Mouse (Mus musculus): ENCODE data around the gene Gm8994. TPM values are rescaled to one million over a fixed set of nuclear protein-coding genes. Genes with fewer than 3 reads are reported as not detected.
"Not testable (repeated sequence)": the region's sequence is repeated elsewhere in the genome, so short reads cannot be mapped to it uniquely, and the experiment has no call there.

Gm8994 gene
- polyA plus RNA-seq, 1 experiment from 2014 or later, result not detected

- Histone ChIP-seq H3K4me2 (replicated peaks) (no peak overlapping the region), H3K27ac (no peak overlapping the region), H3K27me3 (no peaks in the 10 kb centered on the region), H3K4me3 (no peak overlapping the region), H3K36me3 (no peaks in the 10 kb centered on the region), H3K4me1 (no peaks in the 10 kb centered on the region), H3K9ac (no peak overlapping the region), H3K9me3 (no peaks in the 10 kb centered on the region)
- ATAC-seq (ENCODE audit: insufficient number of reproducible peaks, insufficient read depth, low FRiP score, low TSS enrichment), result no peak
- 82% methylated on average over 2 of the region's 2 CpGs for WGBS
These were observed 17.9 kb upstream of the Gm8994 start for GRCm38 (mm10) chr6:136309487-136309886.

GRCm38 (mm10) chr6:136328416-136328815 lies 1.1 kb downstream of the Gm8994 start:
- not testable (repeated sequence) for H3K4me3 ChIP-seq; H3K27me3 ChIP-seq; H3K4me1 ChIP-seq; H3K9me3 ChIP-seq; H3K36me3 ChIP-seq; H3K27ac ChIP-seq; ATAC-seq (ENCODE audit: insufficient number of reproducible peaks, insufficient read depth, low FRiP score, low TSS enrichment); H3K9ac ChIP-seq; H3K4me2 ChIP-seq (replicated peaks)
- 93% methylated on average over 26 of the region's 26 CpGs for WGBS

DNA sequence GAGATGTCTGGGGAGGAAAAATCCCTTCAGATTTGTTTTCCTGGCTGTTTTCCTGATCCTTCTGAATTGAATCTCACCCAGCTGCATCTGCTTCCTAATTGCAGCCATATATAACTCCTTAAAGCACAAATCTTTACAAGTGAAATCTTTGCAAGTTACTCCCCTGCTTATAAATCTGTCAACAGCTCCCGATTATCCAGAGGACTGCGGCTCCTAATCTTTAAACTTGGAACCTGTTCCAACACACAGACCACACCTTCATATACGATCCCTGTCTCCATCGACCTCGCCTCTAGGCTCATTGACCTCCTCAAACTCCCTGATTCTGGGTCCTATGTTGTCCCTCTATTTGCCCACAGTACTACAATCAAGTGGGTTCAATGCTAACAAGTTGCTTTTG lies 13.3 kb downstream of the Gm8994 start:
- Histone ChIP-seq H3K4me3 (no peak overlapping the region), H3K4me2 (replicated peaks) (no peak overlapping the region), H3K9ac (no peak overlapping the region), H3K27me3 (no peaks in the 10 kb centered on the region), H3K27ac (no peak overlapping the region), H3K36me3 (no peaks in the 10 kb centered on the region), H3K9me3 (no peaks in the 10 kb centered on the region), H3K4me1 (no peaks in the 10 kb centered on the region)
- ATAC-seq (ENCODE audit: insufficient number of reproducible peaks, insufficient read depth, low FRiP score, low TSS enrichment), result no peak
- WGBS, result 85% methylated on average over 5 of the region's 5 CpGs

- no peak for ATAC-seq (ENCODE audit: insufficient number of reproducible peaks, insufficient read depth, low FRiP score, low TSS enrichment)
- H3K4me2 ChIP-seq (replicated peaks), result no peak overlapping the region
- no peak overlapping the region for H3K9ac ChIP-seq
- 95% methylated on average over 1 of the region's 1 CpGs for WGBS
- H3K36me3 ChIP-seq, result no peaks in the 10 kb centered on the region
- no peak overlapping the region for H3K4me3 ChIP-seq
- no peaks in the 10 kb centered on the region for H3K27me3 ChIP-seq
- H3K9me3 ChIP-seq, result no peaks in the 10 kb centered on the region
- no peak overlapping the region for H3K27ac ChIP-seq
- no peaks in the 10 kb centered on the region for H3K4me1 ChIP-seq
These were observed 13.8 kb downstream of the Gm8994 start for GRCm38 (mm10) chr6:136341093-136341492.

DNA sequence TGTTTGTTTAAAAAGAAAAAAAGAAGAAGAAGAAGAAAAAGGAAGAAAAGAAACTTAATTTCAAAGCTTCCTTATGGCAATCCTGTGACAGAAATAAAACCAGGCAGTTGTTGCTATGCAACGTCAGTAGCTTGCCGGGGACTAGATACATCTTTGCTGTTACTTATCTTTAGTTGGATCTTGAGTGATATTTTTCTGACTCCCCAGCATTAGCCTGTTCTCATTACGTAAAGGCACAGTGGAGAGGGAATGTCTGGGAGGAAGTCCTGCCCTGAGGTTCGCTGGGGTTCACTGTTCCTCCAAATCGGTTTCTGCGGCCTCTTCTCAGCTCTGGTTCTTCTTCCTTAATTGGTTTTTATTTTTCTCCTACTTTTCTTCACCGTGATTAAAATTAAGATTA lies 16.5 kb downstream of the Gm8994 start:
- no peaks in the 10 kb centered on the region for H3K36me3 ChIP-seq
- H3K4me3 ChIP-seq, result no peak overlapping the region
- WGBS, result 80% methylated on average over 7 of the region's 7 CpGs
- no peak overlapping the region for H3K4me2 ChIP-seq (replicated peaks)
- no peaks in the 10 kb centered on the region for H3K9me3 ChIP-seq
- H3K27ac ChIP-seq, result no peak overlapping the region
- H3K4me1 ChIP-seq, result no peaks in the 10 kb centered on the region
- no peak for ATAC-seq (ENCODE audit: insufficient number of reproducible peaks, insufficient read depth, low FRiP score, low TSS enrichment)
- H3K27me3 ChIP-seq, result no peaks in the 10 kb centered on the region
- no peak overlapping the region for H3K9ac ChIP-seq

- Histone ChIP-seq H3K4me3 (no peak overlapping the region), H3K27ac (no peak overlapping the region), H3K9me3 (no peaks in the 10 kb centered on the region), H3K9ac (no peak overlapping the region), H3K36me3 (no peaks in the 10 kb centered on the region), H3K4me2 (replicated peaks) (no peak overlapping the region), H3K27me3 (no peaks in the 10 kb centered on the region), H3K4me1 (no peaks in the 10 kb centered on the region)
- 89% methylated on average over 6 of the region's 6 CpGs for WGBS
- no peak for ATAC-seq (ENCODE audit: insufficient number of reproducible peaks, insufficient read depth, low FRiP score, low TSS enrichment)
These were observed 17.7 kb downstream of the Gm8994 start for GRCm38 (mm10) chr6:136345034-136345433.

DNA sequence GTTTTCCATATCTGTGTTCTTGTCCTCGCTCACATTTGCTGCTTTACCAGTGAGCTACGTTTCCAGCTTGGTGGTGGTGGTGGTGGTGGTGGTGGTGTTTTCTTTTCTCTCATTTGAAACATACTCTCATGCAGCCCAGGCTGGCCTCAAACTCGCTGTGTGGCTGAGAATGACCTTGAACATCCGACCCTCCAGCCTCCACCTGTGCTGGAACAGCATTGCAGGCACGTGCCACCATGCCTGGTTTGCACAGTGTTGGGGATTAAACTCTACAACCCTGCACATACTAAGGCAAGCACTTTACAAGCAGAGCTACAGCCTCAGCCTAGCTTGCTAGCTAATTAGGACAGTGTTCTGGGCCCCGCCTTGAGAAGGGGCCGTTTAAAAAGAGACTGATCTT lies 18.3 kb downstream of the Gm8994 start:
- Histone ChIP-seq H3K36me3 (no peaks in the 10 kb centered on the region), H3K27ac (no peak overlapping the region), H3K4me3 (no peak overlapping the region), H3K9ac (no peak overlapping the region), H3K4me2 (replicated peaks) (no peak overlapping the region), H3K27me3 (no peaks in the 10 kb centered on the region), H3K9me3 (no peaks in the 10 kb centered on the region), H3K4me1 (no peaks in the 10 kb centered on the region)
- 82% methylated on average over 7 of the region's 7 CpGs for WGBS
- no peak for ATAC-seq (ENCODE audit: insufficient number of reproducible peaks, insufficient read depth, low FRiP score, low TSS enrichment)

DNA sequence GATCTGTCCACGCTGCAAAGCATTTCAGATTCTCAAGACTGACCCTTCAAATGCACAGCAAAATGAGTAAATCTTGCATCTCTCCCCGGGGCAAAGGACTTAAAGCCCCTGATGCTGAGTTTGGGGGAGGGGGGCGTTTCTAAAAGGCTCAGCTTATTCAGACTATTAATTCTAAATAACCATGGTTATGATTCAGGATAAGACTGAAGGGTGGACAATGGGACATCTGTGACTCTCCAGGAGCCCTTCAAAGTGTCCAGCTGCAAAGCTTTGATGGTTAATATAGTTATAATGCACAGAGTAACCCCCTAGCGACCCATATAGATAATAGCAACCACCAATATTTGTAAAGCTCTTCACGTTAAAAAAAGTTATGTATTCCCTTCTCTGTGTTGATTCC lies 19.7 kb downstream of the Gm8994 start:
- Histone ChIP-seq H3K9me3 (no peaks in the 10 kb centered on the region), H3K27me3 (no peaks in the 10 kb centered on the region), H3K9ac (no peak overlapping the region), H3K27ac (no peak overlapping the region), H3K36me3 (no peaks in the 10 kb centered on the region), H3K4me3 (no peak overlapping the region), H3K4me1 (no peaks in the 10 kb centered on the region), H3K4me2 (replicated peaks) (no peak overlapping the region)
- no peak for ATAC-seq (ENCODE audit: insufficient number of reproducible peaks, insufficient read depth, low FRiP score, low TSS enrichment)
- 59% methylated on average over 5 of the region's 5 CpGs for WGBS

GRCm38 (mm10) chr6:136347631-136348030 lies 20.3 kb downstream of the Gm8994 start:
- H3K4me3 ChIP-seq, result no peak overlapping the region
- no peaks in the 10 kb centered on the region for H3K36me3 ChIP-seq
- H3K4me1 ChIP-seq, result no peaks in the 10 kb centered on the region
- no peak overlapping the region for H3K4me2 ChIP-seq (replicated peaks)
- no peak overlapping the region for H3K27ac ChIP-seq
- ATAC-seq (ENCODE audit: insufficient number of reproducible peaks, insufficient read depth, low FRiP score, low TSS enrichment), result no peak
- no peak overlapping the region for H3K9ac ChIP-seq
- 48% methylated on average over 9 of the region's 9 CpGs for WGBS
- no peaks in the 10 kb centered on the region for H3K9me3 ChIP-seq
- no peaks in the 10 kb centered on the region for H3K27me3 ChIP-seq

- ATAC-seq (ENCODE audit: insufficient number of reproducible peaks, insufficient read depth, low FRiP score, low TSS enrichment), result peak; percentile 49; the same call in 1 of the 2 replicates
- Histone ChIP-seq H3K9ac (no peak overlapping the region), H3K4me2 (replicated peaks) (no peak overlapping the region), H3K4me3 (no peak overlapping the region), H3K4me1 (no peaks in the 10 kb centered on the region), H3K9me3 (no peaks in the 10 kb centered on the region), H3K36me3 (no peaks in the 10 kb centered on the region), H3K27me3 (no peaks in the 10 kb centered on the region), H3K27ac (no peak overlapping the region)
- WGBS, result 37% methylated on average over 11 of the region's 11 CpGs
These were observed 26.3 kb downstream of the Gm8994 start for GRCm38 (mm10) chr6:136353399-136354184.

GRCm38 (mm10) chr6:136358471-136358870 lies 31.1 kb downstream of the Gm8994 start:
- H3K27ac ChIP-seq, result no peak overlapping the region
- H3K4me1 ChIP-seq, result no peaks in the 10 kb centered on the region
- no peaks in the 10 kb centered on the region for H3K27me3 ChIP-seq
- H3K4me3 ChIP-seq, result no peak overlapping the region
- H3K9ac ChIP-seq, result no peak overlapping the region
- H3K9me3 ChIP-seq, result no peaks in the 10 kb centered on the region
- H3K4me2 ChIP-seq (replicated peaks), result no peak overlapping the region
- no peak for ATAC-seq (ENCODE audit: insufficient number of reproducible peaks, insufficient read depth, low FRiP score, low TSS enrichment)
- no peaks in the 10 kb centered on the region for H3K36me3 ChIP-seq
- WGBS, result 67% methylated on average over 5 of the region's 5 CpGs

DNA sequence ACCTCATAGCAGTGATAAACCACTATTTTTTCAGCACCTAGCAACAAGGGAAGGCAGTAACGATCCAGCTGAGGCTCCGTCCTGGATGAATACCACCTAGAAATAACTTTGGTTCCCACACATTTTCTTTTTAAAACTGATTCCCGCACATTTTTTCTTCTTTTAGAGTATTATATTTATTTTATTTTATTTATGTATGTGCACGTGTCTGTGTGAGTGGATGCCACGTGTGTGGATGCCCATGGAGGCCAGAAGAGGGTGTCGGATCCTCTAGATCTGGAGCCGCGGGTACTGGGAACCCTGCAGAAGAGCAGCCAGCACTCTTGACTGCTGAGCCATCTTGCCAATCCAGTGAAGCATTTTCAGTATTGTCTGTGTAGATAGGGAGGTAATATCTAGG lies 36.0 kb downstream of the Gm8994 start:
- H3K4me3 ChIP-seq, result no peak overlapping the region
- no peak for ATAC-seq (ENCODE audit: insufficient number of reproducible peaks, insufficient read depth, low FRiP score, low TSS enrichment)
- H3K9ac ChIP-seq, result no peak overlapping the region
- no peaks in the 10 kb centered on the region for H3K9me3 ChIP-seq
- H3K27ac ChIP-seq, result no peak overlapping the region
- H3K27me3 ChIP-seq, result no peaks in the 10 kb centered on the region
- no peaks in the 10 kb centered on the region for H3K36me3 ChIP-seq
- H3K4me1 ChIP-seq, result no peaks in the 10 kb centered on the region
- no peak overlapping the region for H3K4me2 ChIP-seq (replicated peaks)
- WGBS, result 91% methylated on average over 8 of the region's 8 CpGs
